Mouse (Mus musculus) midbrain, embryonic 14.5 days (tissue): ENCODE results near the gene Erich2. TPM values are rescaled to one million over a fixed set of nuclear protein-coding genes. Genes with fewer than 3 reads are reported as not detected.

Experiments
- ATAC-seq: fragments of 200-750 bp; cut with Nextera tagmentation; 2 replicates; pipeline ENCODE4 v1.8.0; 2017; ENCODE audit warnings: moderate number of reproducible peaks, moderate library complexity; ENCODE audit not compliant: low FRiP score, low TSS enrichment
- DNase-seq: peaks from one replicate; pipeline ENCODE4 v3.0.0-alpha.2; 2015
- H3K27ac ChIP-seq: fragments of 300-500 bp; sonication (generic); replicated peaks from 2 replicates; pipeline ENCODE4 v1.5.1; 2014; ENCODE audit warnings: mild to moderate bottlenecking, low read depth, low read length, moderate library complexity
- H3K27me3 ChIP-seq: fragments of 300-500 bp; sonication (generic); 2 replicates; pipeline ENCODE4 v1.6.1; 2014; ENCODE audit warnings: low read length, control low read depth, mixed read lengths; ENCODE audit not compliant: control insufficient read depth, insufficient read depth
- H3K36me3 ChIP-seq: fragments of 300-500 bp; sonication (generic); 2 replicates; pipeline ENCODE4 v1.6.1; 2014; ENCODE audit warnings: low read length, control low read depth; ENCODE audit not compliant: control insufficient read depth, insufficient read depth
- H3K4me1 ChIP-seq: fragments of 300-500 bp; sonication (generic); 2 replicates; pipeline ENCODE4 v1.6.1; 2014; ENCODE audit warnings: mild to moderate bottlenecking, antibody characterized with exemption, low read length, control low read depth; ENCODE audit not compliant: control insufficient read depth, insufficient read depth
- H3K4me2 ChIP-seq: fragments of 300-500 bp; sonication (generic); 2 replicates; pipeline ENCODE4 v1.6.1; 2014; ENCODE audit warnings: mild to moderate bottlenecking, low read length, moderate library complexity
- H3K4me3 ChIP-seq: fragments of 300-500 bp; sonication (generic); replicated peaks from 2 replicates; pipeline ENCODE4 v1.5.1; 2014; ENCODE audit warnings: low read depth, low read length
- H3K9ac ChIP-seq: fragments of 300-500 bp; sonication (generic); replicated peaks from 2 replicates; pipeline ENCODE4 v1.6.1; 2014; ENCODE audit warnings: mild to moderate bottlenecking, low read length, moderate library complexity
- H3K9me3 ChIP-seq: fragments of 300-500 bp; sonication (generic); 2 replicates; pipeline ENCODE4 v1.6.1; 2016; ENCODE audit warnings: low read length, control low read depth, mixed read lengths; ENCODE audit not compliant: control insufficient read depth
- WGBS: fragments of 180-500 bp; shearing (Covaris S2); extraction: QIAGEN DNeasy Blood & Tissue Kit; methylation state at CpG from one replicate; pipeline ENCODE4 v1.1.7; 2014; 5-methylcytosine and 5-hydroxymethylcytosine counted together
- polyA plus RNA-seq: library from polyadenylated mRNA; unstranded; fragments of >200 nt; fragmentation: Nextera tagmentation; extraction: Ambion mirVana; gene quantifications from 2 replicates; pipeline ENCODE4 v1.2.1, GENCODE M21; 2014

Erich2 gene
- polyA plus RNA-seq, 1 experiment from 2014 or later = 2.3 TPM

DNA sequence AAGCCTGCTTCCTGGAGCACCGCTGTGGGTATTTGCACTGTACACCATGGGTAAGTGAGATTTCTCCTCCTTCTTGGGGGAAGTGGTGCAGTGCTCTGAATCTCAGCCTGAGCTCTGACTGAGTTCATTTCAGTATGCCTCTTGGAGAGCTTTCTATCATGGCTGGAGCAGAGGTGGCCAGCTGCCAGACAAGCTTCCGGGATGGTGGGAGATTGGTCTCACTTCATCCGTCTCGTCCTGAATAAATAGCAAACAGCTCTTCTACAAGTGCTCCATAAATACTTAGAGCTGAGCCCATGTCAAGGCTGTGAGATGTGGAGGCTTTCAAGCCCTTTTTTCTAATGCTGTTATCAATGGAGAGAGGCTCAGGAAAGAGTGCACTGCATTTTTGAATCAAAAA lies 63.1 kb downstream of the Erich2 start:
- Histone ChIP-seq H3K27ac (no peak overlapping the region), H3K4me3 (no peak overlapping the region), H3K9ac (no peak overlapping the region), H3K36me3 (peaks cover 16% of the 10 kb centered on the region), H3K4me2 (no peak overlapping the region), H3K27me3 (peaks cover 24% of the 10 kb centered on the region), H3K9me3 (no peaks in the 10 kb centered on the region), H3K4me1 (peaks cover 10% of the 10 kb centered on the region)
- no peak for DNase-seq
- no peak for ATAC-seq
- WGBS = 68% methylated on average over 4 of the region's 4 CpGs

DNA sequence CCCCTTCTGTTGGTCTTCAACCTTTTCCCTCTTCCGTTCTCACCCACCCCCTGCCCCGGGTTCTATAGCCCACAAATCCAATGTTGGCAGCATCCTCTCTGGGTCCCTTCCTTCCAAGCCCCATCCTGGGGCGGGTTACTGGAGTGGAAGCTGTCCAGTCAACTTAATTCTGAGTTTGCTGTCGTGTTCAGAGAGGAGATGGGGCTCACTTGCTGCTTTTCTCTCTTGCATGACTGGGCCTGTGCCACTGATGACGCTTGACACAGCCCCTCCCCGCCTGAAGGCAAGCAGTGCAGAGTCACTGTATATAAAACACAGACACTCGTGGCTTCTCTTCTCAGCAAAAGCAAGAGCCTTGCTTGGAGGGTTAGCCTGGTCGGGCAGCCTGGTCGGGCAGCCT lies 63.6 kb downstream of the Erich2 start:
- DNase-seq (no peak), ATAC-seq (no peak)
- no peak overlapping the region for H3K27ac ChIP-seq
- peaks cover 16% of the 10 kb centered on the region for H3K36me3 ChIP-seq
- H3K4me3 ChIP-seq = no peak overlapping the region
- H3K9me3 ChIP-seq = no peaks in the 10 kb centered on the region
- 50% methylated on average over 9 of the region's 9 CpGs for WGBS
- H3K9ac ChIP-seq = no peak overlapping the region
- peaks cover 19% of the 10 kb centered on the region for H3K27me3 ChIP-seq
- peaks cover 8% of the 10 kb centered on the region for H3K4me1 ChIP-seq
- no peak overlapping the region for H3K4me2 ChIP-seq

DNA sequence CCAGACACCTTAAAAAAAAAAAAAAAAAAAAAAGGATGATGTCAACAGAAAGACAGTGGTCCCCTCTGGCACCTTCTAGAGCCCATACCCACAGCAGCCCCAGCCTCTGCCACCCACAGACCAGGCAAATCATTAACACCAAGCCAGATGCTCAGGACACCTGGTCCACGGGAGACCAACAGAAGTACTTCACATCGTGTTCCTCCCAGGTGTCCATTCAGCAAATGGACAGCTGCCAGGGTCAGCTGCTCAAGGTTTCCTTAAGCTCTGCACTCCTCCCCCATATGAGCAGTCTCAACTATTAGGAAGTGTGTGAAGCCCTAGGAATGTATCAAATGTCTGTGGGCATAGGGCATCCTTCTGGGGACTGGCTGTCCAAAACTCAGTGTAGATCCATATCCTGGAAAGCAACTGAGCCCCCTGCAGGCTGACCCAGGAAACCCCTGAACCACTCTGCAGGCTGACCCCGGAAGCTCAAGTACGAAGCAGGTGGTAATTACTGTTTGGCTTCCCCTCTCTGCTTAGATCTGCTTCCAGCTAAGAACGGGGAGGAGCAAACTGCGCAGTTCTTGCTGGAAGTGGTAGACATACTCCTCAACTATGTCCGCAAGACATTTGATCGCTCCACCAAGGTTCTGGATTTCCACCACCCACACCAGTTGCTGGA lies 65.1 kb downstream of the Erich2 start:
- Histone ChIP-seq H3K4me3 (no peak overlapping the region), H3K27ac (no peak overlapping the region), H3K9ac (no peak overlapping the region), H3K27me3 (peaks cover 17% of the 10 kb centered on the region), H3K36me3 (peaks cover 23% of the 10 kb centered on the region), H3K4me2 (no peak overlapping the region), H3K9me3 (no peaks in the 10 kb centered on the region), H3K4me1 (peaks cover 3% of the 10 kb centered on the region; the same call in 1 of the 2 replicates)
- ATAC-seq (no peak), DNase-seq (no peak)
- WGBS = 84% methylated on average over 8 of the region's 8 CpGs

DNA sequence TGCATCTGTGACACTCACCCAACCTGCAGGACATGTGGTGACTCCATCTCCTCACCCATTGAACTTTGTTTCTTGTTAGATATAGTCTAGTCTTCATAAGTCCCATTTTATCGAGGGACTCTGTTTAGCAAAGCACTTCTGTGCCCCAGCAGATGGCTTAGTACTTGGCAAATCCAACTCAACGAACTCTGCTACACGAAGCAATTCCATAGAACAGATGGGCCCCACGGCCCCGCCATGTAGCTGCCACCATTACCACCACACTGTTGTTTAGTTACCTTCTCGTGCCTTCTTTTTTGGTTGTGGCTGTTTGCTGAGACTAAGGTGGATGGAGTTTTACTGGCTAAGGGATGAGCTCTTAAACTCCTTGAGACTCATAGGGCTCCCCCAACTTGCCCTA lies 79.6 kb downstream of the Erich2 start:
- H3K27ac ChIP-seq = no peak overlapping the region
- H3K4me2 ChIP-seq = no peak overlapping the region
- H3K4me3 ChIP-seq = no peak overlapping the region
- no peak for DNase-seq
- peaks cover 32% of the 10 kb centered on the region for H3K36me3 ChIP-seq
- H3K27me3 ChIP-seq = no peaks in the 10 kb centered on the region
- ATAC-seq = no peak
- no peak overlapping the region for H3K9ac ChIP-seq
- no peaks in the 10 kb centered on the region for H3K4me1 ChIP-seq
- 87% methylated on average over 6 of the region's 6 CpGs for WGBS
- H3K9me3 ChIP-seq = no peaks in the 10 kb centered on the region

Other genes starting within 250 kb of the Erich2 start
- 28.3 and 31.2 TPM in 2 replicates for gene Sp5, start 33.9 kb upstream of the Erich2 start, polyA plus RNA-seq
- 111 and 113 TPM in 2 replicates for gene Gad1, start 44.3 kb downstream of the Erich2 start, polyA plus RNA-seq
- 114 and 143 TPM in 2 replicates for gene Gorasp2, start 152.8 kb downstream of the Erich2 start, polyA plus RNA-seq
- gene Gm26558, start 153.3 kb downstream of the Erich2 start, polyA plus RNA-seq = 4.3 and 6.2 TPM in 2 replicates